Mouse (Mus musculus): ENCODE measurements around the gene Bola2. TPM values are rescaled to one million over a fixed set of nuclear protein-coding genes. Genes with fewer than 3 reads are reported as not detected.

Bola2 gene
- polyA plus RNA-seq, 1 experiment: 35.7 TPM

- Histone ChIP-seq H3K4me1 (ENCODE audit: control insufficient read depth, insufficient read depth, low read length) (peaks cover 7% of the 10 kb centered on the region), H3K4me3 (ENCODE audit: control insufficient read depth, low read depth, low read length) (no peak overlapping the region), H3K27ac (ENCODE audit: control insufficient read depth, insufficient read depth, low read depth, low read length) (no peak overlapping the region), H3K27me3 (ENCODE audit: control insufficient read depth, insufficient read depth, low read length) (no peaks in the 10 kb centered on the region), H3K36me3 (ENCODE audit: control insufficient read depth, insufficient read depth, low read length) (no peaks in the 10 kb centered on the region)
- TF ChIP-seq CTCF (IDR thresholded peaks at IDR 0.05; ENCODE audit: control insufficient read depth, insufficient read depth, insufficient replicate concordance, low read depth, low read length): no peak
- no peak for TF ChIP-seq POLR2A (IDR thresholded peaks at IDR 0.05; ENCODE audit: control insufficient read depth, low read depth, low read length)
Observed at GRCm38 (mm10) chr7:126689021-126689420, 6.2 kb upstream of the Bola2 start.

GRCm38 (mm10) chr7:126690737-126691136 is 4.5 kb upstream of the Bola2 start:
- no peak for TF ChIP-seq POLR2A (IDR thresholded peaks at IDR 0.05; ENCODE audit: control insufficient read depth, low read depth, low read length)
- no peak for TF ChIP-seq CTCF (IDR thresholded peaks at IDR 0.05; ENCODE audit: control insufficient read depth, insufficient read depth, insufficient replicate concordance, low read depth, low read length)
- no peak overlapping the region for H3K4me3 ChIP-seq (ENCODE audit: control insufficient read depth, low read depth, low read length)
- H3K36me3 ChIP-seq (ENCODE audit: control insufficient read depth, insufficient read depth, low read length): no peaks in the 10 kb centered on the region
- H3K4me1 ChIP-seq (ENCODE audit: control insufficient read depth, insufficient read depth, low read length): peaks cover 10% of the 10 kb centered on the region
- no peak overlapping the region for H3K27ac ChIP-seq (ENCODE audit: control insufficient read depth, insufficient read depth, low read depth, low read length)
- H3K27me3 ChIP-seq (ENCODE audit: control insufficient read depth, insufficient read depth, low read length): no peaks in the 10 kb centered on the region

- Histone ChIP-seq H3K27me3 (ENCODE audit: control insufficient read depth, insufficient read depth, low read length) (no peaks in the 10 kb centered on the region), H3K4me3 (ENCODE audit: control insufficient read depth, low read depth, low read length) (no peak overlapping the region), H3K27ac (ENCODE audit: control insufficient read depth, insufficient read depth, low read depth, low read length) (no peak overlapping the region), H3K4me1 (ENCODE audit: control insufficient read depth, insufficient read depth, low read length) (peaks cover 17% of the 10 kb centered on the region), H3K36me3 (ENCODE audit: control insufficient read depth, insufficient read depth, low read length) (no peaks in the 10 kb centered on the region)
- no peak for TF ChIP-seq CTCF (IDR thresholded peaks at IDR 0.05; ENCODE audit: control insufficient read depth, insufficient read depth, insufficient replicate concordance, low read depth, low read length)
- no peak for TF ChIP-seq POLR2A (IDR thresholded peaks at IDR 0.05; ENCODE audit: control insufficient read depth, low read depth, low read length)
Observed at GRCm38 (mm10) chr7:126691676-126692075, 3.5 kb upstream of the Bola2 start.

DNA sequence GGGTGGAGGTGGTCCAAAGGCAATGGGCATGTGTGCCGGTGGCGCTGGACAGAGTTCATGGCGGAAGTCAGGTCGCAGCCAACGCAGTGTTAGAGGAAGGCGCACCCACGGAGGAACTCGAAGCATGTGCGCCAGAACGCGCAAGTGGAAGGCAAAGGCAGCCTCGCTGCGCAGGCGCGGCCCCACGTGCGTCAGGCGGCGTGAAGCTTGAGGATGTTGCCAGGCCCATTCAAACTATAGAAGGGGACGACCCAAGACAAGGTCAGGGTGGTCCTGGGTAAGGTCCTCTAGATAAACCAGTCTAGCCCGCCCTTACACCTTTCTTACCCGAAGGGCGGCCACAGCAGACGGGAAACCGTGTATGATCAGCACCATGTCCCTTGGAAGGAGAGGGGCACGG is 2.8 kb upstream of the Bola2 start:
- Histone ChIP-seq H3K27me3 (ENCODE audit: control insufficient read depth, insufficient read depth, low read length) (no peaks in the 10 kb centered on the region), H3K4me3 (ENCODE audit: control insufficient read depth, low read depth, low read length) (no peak overlapping the region; the same call in 1 of the 2 replicates), H3K27ac (ENCODE audit: control insufficient read depth, insufficient read depth, low read depth, low read length) (no peak overlapping the region), H3K36me3 (ENCODE audit: control insufficient read depth, insufficient read depth, low read length) (no peaks in the 10 kb centered on the region), H3K4me1 (ENCODE audit: control insufficient read depth, insufficient read depth, low read length) (peaks cover 17% of the 10 kb centered on the region)
- TF ChIP-seq POLR2A (IDR thresholded peaks at IDR 0.05; ENCODE audit: control insufficient read depth, low read depth, low read length): no peak; the same call in 1 of the 2 replicates
- no peak for TF ChIP-seq CTCF (IDR thresholded peaks at IDR 0.05; ENCODE audit: control insufficient read depth, insufficient read depth, insufficient replicate concordance, low read depth, low read length)

- Histone ChIP-seq H3K4me1 (ENCODE audit: control insufficient read depth, insufficient read depth, low read length) (peaks cover 17% of the 10 kb centered on the region), H3K4me3 (ENCODE audit: control insufficient read depth, low read depth, low read length) (no peak overlapping the region), H3K27ac (ENCODE audit: control insufficient read depth, insufficient read depth, low read depth, low read length) (no peak overlapping the region), H3K36me3 (ENCODE audit: control insufficient read depth, insufficient read depth, low read length) (no peaks in the 10 kb centered on the region), H3K27me3 (ENCODE audit: control insufficient read depth, insufficient read depth, low read length) (no peaks in the 10 kb centered on the region)
- TF ChIP-seq POLR2A (IDR thresholded peaks at IDR 0.05; ENCODE audit: control insufficient read depth, low read depth, low read length): no peak
- TF ChIP-seq CTCF (IDR thresholded peaks at IDR 0.05; ENCODE audit: control insufficient read depth, insufficient read depth, insufficient replicate concordance, low read depth, low read length): peak; percentile 67; the same call in 1 of the 2 replicates
Observed at GRCm38 (mm10) chr7:126693256-126693655, 1.9 kb upstream of the Bola2 start.

GRCm38 (mm10) chr7:126693781-126694180 is 1.4 kb upstream of the Bola2 start:
- H3K27ac ChIP-seq (ENCODE audit: control insufficient read depth, insufficient read depth, low read depth, low read length): no peak overlapping the region
- peaks cover 17% of the 10 kb centered on the region for H3K4me1 ChIP-seq (ENCODE audit: control insufficient read depth, insufficient read depth, low read length)
- TF ChIP-seq POLR2A (IDR thresholded peaks at IDR 0.05; ENCODE audit: control insufficient read depth, low read depth, low read length): no peak
- no peak for TF ChIP-seq CTCF (IDR thresholded peaks at IDR 0.05; ENCODE audit: control insufficient read depth, insufficient read depth, insufficient replicate concordance, low read depth, low read length)
- no peaks in the 10 kb centered on the region for H3K27me3 ChIP-seq (ENCODE audit: control insufficient read depth, insufficient read depth, low read length)
- no peak overlapping the region for H3K4me3 ChIP-seq (ENCODE audit: control insufficient read depth, low read depth, low read length)
- no peaks in the 10 kb centered on the region for H3K36me3 ChIP-seq (ENCODE audit: control insufficient read depth, insufficient read depth, low read length)

GRCm38 (mm10) chr7:126694441-126695051 is 655 bp upstream of the Bola2 start:
- Histone ChIP-seq H3K27ac (ENCODE audit: control insufficient read depth, insufficient read depth, low read depth, low read length) (no peak overlapping the region), H3K36me3 (ENCODE audit: control insufficient read depth, insufficient read depth, low read length) (no peaks in the 10 kb centered on the region)
- TF ChIP-seq POLR2A (IDR thresholded peaks at IDR 0.05; ENCODE audit: control insufficient read depth, low read depth, low read length): no peak
- no peak for TF ChIP-seq CTCF (IDR thresholded peaks at IDR 0.05; ENCODE audit: control insufficient read depth, insufficient read depth, insufficient replicate concordance, low read depth, low read length)

More at GRCm38 (mm10) chr7:126694441-126695051, 655 bp upstream of the Bola2 start:
- Histone ChIP-seq H3K4me1 (ENCODE audit: control insufficient read depth, insufficient read depth, low read length) (peaks cover 17% of the 10 kb centered on the region), H3K4me3 (ENCODE audit: control insufficient read depth, low read depth, low read length) (no peak overlapping the region), H3K27me3 (ENCODE audit: control insufficient read depth, insufficient read depth, low read length) (no peaks in the 10 kb centered on the region)

Measured in testis, adult 2 months (tissue).